Mouse (Mus musculus) left cerebral cortex, adult 11 months (tissue): ENCODE measurements around the gene Zkscan2.

Experiments
- DNase-seq: peaks from one replicate; pipeline ENCODE4 v3.0.0; 2022; ENCODE audit warnings: low spot score

Zkscan2 gene

DNA sequence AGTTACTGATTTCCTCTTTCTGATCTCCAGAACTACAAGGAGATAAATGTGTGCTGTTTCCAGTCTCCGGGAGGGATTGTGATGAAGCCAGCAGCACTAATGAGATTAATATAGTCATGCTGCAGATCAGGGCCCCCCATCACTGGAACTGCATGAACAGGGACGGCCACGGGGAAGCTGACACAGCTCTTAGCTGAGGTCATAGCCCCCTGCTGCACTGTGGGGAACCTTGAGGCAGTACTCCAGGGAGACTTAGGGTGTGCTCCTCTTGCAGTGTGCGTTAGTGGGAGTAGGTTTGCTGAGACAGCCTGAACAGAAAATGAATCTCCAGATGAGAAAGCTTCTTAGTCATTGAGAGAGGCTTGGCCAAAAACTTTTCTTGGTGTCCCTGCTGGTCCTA lies 69.0 kb downstream of the Zkscan2 start:
- no peak for DNase-seq

GRCm38 (mm10) chr7:123430411-123430705 lies 69.9 kb downstream of the Zkscan2 start:
- DNase-seq, result no peak

DNA sequence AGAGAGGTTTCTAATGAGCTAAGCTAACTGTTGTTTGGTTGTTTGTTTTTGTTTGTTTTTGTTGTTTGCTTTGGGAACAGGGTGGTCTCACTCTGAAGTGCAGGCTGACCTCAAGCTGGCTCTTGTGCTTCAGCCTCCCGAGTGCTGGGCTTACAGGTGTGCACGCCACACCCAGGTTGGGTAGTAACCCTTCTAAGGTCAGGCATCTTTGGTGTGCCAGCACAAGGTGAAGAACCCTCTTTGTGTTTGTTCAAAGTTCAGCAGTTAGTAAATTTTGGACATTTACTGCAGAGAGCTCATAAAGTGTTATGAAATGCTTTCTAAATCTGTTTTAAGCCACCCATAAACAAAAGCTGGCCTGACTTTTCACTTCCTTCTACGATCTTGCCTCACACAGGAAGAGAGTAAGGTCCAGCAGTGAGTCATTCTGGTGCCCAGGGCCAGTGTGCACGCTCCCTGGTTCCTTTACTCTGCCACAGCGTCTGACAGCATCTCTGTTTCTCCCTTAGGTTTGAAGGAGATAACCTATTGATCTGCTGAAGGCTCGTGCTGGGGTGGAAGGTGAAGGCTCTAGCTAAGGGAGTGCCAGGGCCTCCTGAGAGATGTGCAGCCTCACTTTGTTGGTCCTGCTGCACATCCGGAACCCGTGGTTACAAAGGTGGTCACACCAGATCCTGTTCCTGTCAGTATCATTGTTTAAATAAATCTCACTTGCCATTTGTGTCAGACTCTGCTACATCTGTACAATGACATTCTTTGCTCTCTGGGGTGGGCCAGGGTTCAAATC lies 70.4 kb downstream of the Zkscan2 start:
- no peak for DNase-seq
